Mouse (Mus musculus) CD4-positive naive resting alpha-beta T cell, adult 76 days (primary cell): ENCODE data around the gene Rps27rt. TPM values are rescaled to one million over a fixed set of nuclear protein-coding genes. Genes with fewer than 3 reads are reported as not detected.

Experiments
- total RNA-seq: library from RNA; stranded (reverse); gene quantifications from one replicate; pipeline ENCODE4 v1.2.4, GENCODE M21; 2023

Gene Rps27rt
- total RNA-seq = 162 TPM

GRCm38 (mm10) chr9:114982689-114983360 is at the start of gene Rps27rt:
Rps27rt (minus strand) TSS chr9:114982739.

GRCm38 (mm10) chr9:114978281-114979111 is 4.0 kb downstream of the Rps27rt start, which contains the start of gene Osbpl10:
Osbpl10 (plus strand) TSS chr9:114978569.

GRCm38 (mm10) chr9:114933723-114934171 is 48.8 kb downstream of the Rps27rt start, which contains the start of gene Gpd1l:
Gpd1l (minus strand) TSS chr9:114933987.

Other genes starting within 250 kb of the Rps27rt start
- gene Cmtm7, start 200.9 kb downstream of the Rps27rt start, total RNA-seq = 57.1 TPM
- gene Cmtm8, start 138.6 kb downstream of the Rps27rt start, total RNA-seq = not detected
- 33.5 TPM for gene Gpd1l, start 48.8 kb downstream of the Rps27rt start, total RNA-seq
- gene Osbpl10, start 4.2 kb downstream of the Rps27rt start, total RNA-seq = not detected